Mouse (Mus musculus): ENCODE data around the gene Gpr22. TPM values are rescaled to one million over a fixed set of nuclear protein-coding genes. Genes with fewer than 3 reads are reported as not detected.

Gpr22 gene
- total RNA-seq, 2 experiments from 2014 or later = 5.0 to 6.4 TPM

DNA sequence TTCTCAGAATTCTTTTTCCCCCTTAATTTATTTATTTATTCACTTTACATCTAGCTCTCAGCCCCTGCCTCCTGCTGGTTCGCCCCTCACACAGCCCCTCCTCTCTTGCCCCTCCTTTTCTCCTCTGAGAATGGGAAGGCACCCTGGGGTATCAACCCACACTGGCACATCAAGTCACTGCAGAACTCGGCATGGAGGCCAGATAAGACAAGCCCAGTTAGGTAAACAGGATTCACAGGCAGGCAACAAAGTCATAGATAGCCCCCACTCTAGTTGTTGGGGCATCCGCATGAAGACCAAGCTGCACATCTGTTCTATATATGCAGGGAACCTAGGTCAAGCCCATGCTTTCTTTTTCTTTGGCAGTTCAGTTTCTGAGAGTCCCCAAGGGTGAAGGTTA lies 46.6 kb downstream of the Gpr22 start:
- no peak for DNase-seq

- no peak for DNase-seq
These were observed 47.7 kb downstream of the Gpr22 start for GRCm38 (mm10) chr12:31665999-31666398.

Other genes with a start within 250 kb of the Gpr22 start
- gene Cbll1, start 214.3 kb downstream of the Gpr22 start, total RNA-seq (2021) = 10 to 100 TPM; 16.9 to 20.7 TPM
- 1 to 10 TPM; 4.0 to 4.5 TPM for gene Slc26a4, start 154.0 kb downstream of the Gpr22 start, total RNA-seq (2021)
- gene Bcap29, start 79.3 kb downstream of the Gpr22 start, total RNA-seq (2021) = 10 to 100 TPM; 17.9 to 27.4 TPM
- gene Dus4l, start 59.1 kb downstream of the Gpr22 start, total RNA-seq (2021) = 1 to 10 TPM; 7.3 to 9.2 TPM
- gene Cog5, start 59.1 kb downstream of the Gpr22 start, total RNA-seq (2021) = 10 to 100 TPM; 35.5 to 44.6 TPM
- 100 to 1,000 TPM in 1 of 2 experiments, 10 to 100 TPM in 1; 63.6 to 125 TPM for gene Hbp1, start 236.6 kb upstream of the Gpr22 start, total RNA-seq (2021)

Data from adrenal gland, postnatal 36 days (tissue).